Mouse (Mus musculus): ENCODE data around the gene Gm21921. TPM values are rescaled to one million over a fixed set of nuclear protein-coding genes. Genes with fewer than 3 reads are reported as not detected.
"Not testable (repeated sequence)": the region's sequence is repeated elsewhere in the genome, so short reads cannot be mapped to it uniquely, and the experiment has no call there.

Gm21921 gene
- not detected in 2 replicates for polyA plus RNA-seq (2016; fragmentation: Nextera tagmentation; extraction: Ambion mirVana)

DNA sequence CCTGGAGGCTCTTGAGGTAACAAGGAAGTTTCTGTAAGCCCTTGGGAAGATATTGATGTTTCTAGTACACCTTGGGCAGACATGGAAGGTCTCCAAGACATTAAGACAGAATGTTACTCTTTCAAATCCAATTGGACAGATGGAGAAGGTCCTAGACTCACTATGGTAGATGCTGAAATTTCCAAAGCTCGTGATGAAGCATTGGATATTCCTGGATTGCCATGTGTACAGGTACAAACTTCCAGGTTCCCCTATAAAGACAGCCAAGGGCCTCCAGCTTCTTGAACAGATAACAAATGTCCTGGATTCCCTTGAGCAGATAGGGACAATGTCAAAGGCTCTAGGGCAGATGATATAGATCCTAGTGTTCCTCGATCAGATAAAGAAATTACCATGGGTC lies at the start of gene Gm21921:
TSS of gene Gm21921 (minus strand) at position 101 of the 400 bp plus-strand sequence.
- H3K9me3 ChIP-seq; H3K27ac ChIP-seq; H3K4me1 ChIP-seq (replicated peaks); H3K36me3 ChIP-seq; H3K4me3 ChIP-seq; H3K27me3 ChIP-seq (ENCODE audit: insufficient read depth, poor library complexity, severe bottlenecking); DNase-seq (ENCODE audit: low spot score): not testable (repeated sequence)
- WGBS = no CpG with 5 or more reads among the region's 2 CpGs

All from hindbrain, embryonic 10.5 days (tissue).